Mouse (Mus musculus) stomach, embryonic 14.5 days (tissue): ENCODE results near the gene Fam107b. TPM values are rescaled to one million over a fixed set of nuclear protein-coding genes. Genes with fewer than 3 reads are reported as not detected.

Experiments used
- ATAC-seq: fragments of 200-750 bp; cut with Nextera tagmentation; 2 replicates; pipeline ENCODE4 v1.8.0; 2017; ENCODE audit warnings: low read depth, moderate TSS enrichment; ENCODE audit not compliant: insufficient number of reproducible peaks, insufficient read depth, low FRiP score
- H3K27ac ChIP-seq: fragments of 300-500 bp; sonication (generic); 2 replicates; pipeline ENCODE4 v1.5.1; 2014; ENCODE audit warnings: mild to moderate bottlenecking, low read length, moderate library complexity, mixed read lengths
- H3K27me3 ChIP-seq: fragments of 300-500 bp; sonication (generic); 2 replicates; pipeline ENCODE4 v1.6.1; 2014; ENCODE audit warnings: low read length, control low read depth, mixed read lengths; ENCODE audit not compliant: control insufficient read depth, insufficient read depth
- H3K36me3 ChIP-seq: fragments of 300-500 bp; sonication (generic); 2 replicates; pipeline ENCODE4 v1.6.1; 2014; ENCODE audit warnings: mild to moderate bottlenecking, control low read depth, low read length, moderate library complexity, mixed read lengths; ENCODE audit not compliant: control insufficient read depth, insufficient read depth
- H3K4me1 ChIP-seq: fragments of 300-500 bp; sonication (generic); 2 replicates; pipeline ENCODE4 v1.6.1; 2014; ENCODE audit warnings: low read length, control low read depth, mixed read lengths; ENCODE audit not compliant: control insufficient read depth, insufficient read depth
- H3K4me2 ChIP-seq: fragments of 300-500 bp; sonication (generic); replicated peaks from 2 replicates; pipeline ENCODE4 v1.6.1; 2014; ENCODE audit warnings: low read depth, low read length, control low read depth
- H3K4me3 ChIP-seq: fragments of 300-500 bp; sonication (generic); 2 replicates; pipeline ENCODE4 v1.5.1; 2014; ENCODE audit warnings: low read depth, low read length, control low read depth
- H3K9ac ChIP-seq: fragments of 300-500 bp; sonication (generic); replicated peaks from 2 replicates; pipeline ENCODE4 v1.6.1; 2014; ENCODE audit warnings: low read depth, mild to moderate bottlenecking, control low read depth, low read length, moderate library complexity, mixed read lengths
- H3K9me3 ChIP-seq: fragments of 300-500 bp; sonication (generic); 2 replicates; pipeline ENCODE4 v1.6.1; 2016; ENCODE audit warnings: low read depth, low read length, control low read depth; ENCODE audit not compliant: control insufficient read depth
- WGBS: fragments of 180-500 bp; shearing (Covaris S2); extraction: QIAGEN DNeasy Blood & Tissue Kit; methylation state at CpG from one replicate; pipeline ENCODE4 v1.1.7; 2014; 5-methylcytosine and 5-hydroxymethylcytosine counted together
- polyA plus RNA-seq: library from polyadenylated mRNA; unstranded; fragments of >200 nt; fragmentation: Nextera tagmentation; extraction: Ambion mirVana; gene quantifications from 2 replicates; pipeline ENCODE4 v1.2.1, GENCODE M21; 2014

The Fam107b gene
- polyA plus RNA-seq, 1 experiment from 2014 or later = 55.4 TPM

GRCm38 (mm10) chr2:3810321-3810720 lies 240.0 kb downstream of the Fam107b start:
- Histone ChIP-seq H3K27me3 (no peaks in the 10 kb centered on the region), H3K4me1 (no peaks in the 10 kb centered on the region), H3K4me2 (no peak overlapping the region), H3K36me3 (no peaks in the 10 kb centered on the region), H3K9ac (no peak overlapping the region), H3K4me3 (no peak overlapping the region), H3K27ac (no peak overlapping the region), H3K9me3 (no peaks in the 10 kb centered on the region)
- ATAC-seq = no peak
- 70% methylated on average over 5 of the region's 5 CpGs for WGBS

- H3K36me3 ChIP-seq = no peaks in the 10 kb centered on the region
- H3K9me3 ChIP-seq = no peaks in the 10 kb centered on the region
- H3K4me3 ChIP-seq = no peak overlapping the region
- no peak for ATAC-seq
- 0 out of 2 replicates have a peak, but pooled peaks cover under 1% of the 10 kb centered on the region for H3K4me1 ChIP-seq
- no peak overlapping the region for H3K27ac ChIP-seq
- H3K4me2 ChIP-seq = no peak overlapping the region
- 70% methylated on average over 6 of the region's 6 CpGs for WGBS
- H3K9ac ChIP-seq = no peak overlapping the region
- no peaks in the 10 kb centered on the region for H3K27me3 ChIP-seq
These were observed 245.9 kb downstream of the Fam107b start for GRCm38 (mm10) chr2:3816142-3816609.

- Histone ChIP-seq H3K4me1 (peaks cover 7% of the 10 kb centered on the region; the same call in 1 of the 2 replicates), H3K27ac (no peak overlapping the region), H3K4me3 (no peak overlapping the region), H3K27me3 (no peaks in the 10 kb centered on the region), H3K9me3 (no peaks in the 10 kb centered on the region), H3K9ac (no peak overlapping the region), H3K36me3 (no peaks in the 10 kb centered on the region), H3K4me2 (no peak overlapping the region)
- WGBS = 94% methylated on average over 3 of the region's 3 CpGs
- no peak for ATAC-seq
These were observed 247.3 kb downstream of the Fam107b start for GRCm38 (mm10) chr2:3817626-3818025.

GRCm38 (mm10) chr2:3822483-3823455 lies 252.5 kb downstream of the Fam107b start:
- no peak overlapping the region for H3K4me2 ChIP-seq
- H3K4me3 ChIP-seq = no peak overlapping the region
- H3K27ac ChIP-seq = peak overlapping the region; percentile 17; the same call in 1 of the 2 replicates
- H3K9ac ChIP-seq = no peak overlapping the region
- 28% methylated on average over 8 of the region's 8 CpGs for WGBS
- no peaks in the 10 kb centered on the region for H3K9me3 ChIP-seq
- no peaks in the 10 kb centered on the region for H3K36me3 ChIP-seq
- ATAC-seq = no peak
- H3K4me1 ChIP-seq = peaks cover 9% of the 10 kb centered on the region; the same call in 1 of the 2 replicates
- H3K27me3 ChIP-seq = no peaks in the 10 kb centered on the region

Other genes starting within 250 kb of the Fam107b start
- gene Rpp38, start 237.8 kb upstream of the Fam107b start, polyA plus RNA-seq = 23.3 and 25.4 TPM in 2 replicates
- 1.1 and 1.4 TPM in 2 replicates for gene Acbd7, start 234.3 kb upstream of the Fam107b start, polyA plus RNA-seq
- not detected in 2 replicates for gene Olah, start 173.3 kb upstream of the Fam107b start, polyA plus RNA-seq
- gene Meig1, start 147.8 kb upstream of the Fam107b start, polyA plus RNA-seq = not detected in 2 replicates
- gene Dclre1c, start 146.4 kb upstream of the Fam107b start, polyA plus RNA-seq = 6.4 and 9.6 TPM in 2 replicates
- gene Suv39h2, start 95.5 kb upstream of the Fam107b start, polyA plus RNA-seq = 16.8 and 17.9 TPM in 2 replicates
- gene Gm45902, start 57.7 kb upstream of the Fam107b start, polyA plus RNA-seq = 4.8 and 6.8 TPM in 2 replicates
- gene Hspa14, start 57.7 kb upstream of the Fam107b start, polyA plus RNA-seq = 103 TPM in 2 replicates
- 0.10 and 0.62 TPM in 2 replicates for gene Cdnf, start 57.5 kb upstream of the Fam107b start, polyA plus RNA-seq